Mouse (Mus musculus): ENCODE data around the gene Acr. TPM values are rescaled to one million over a fixed set of nuclear protein-coding genes. Genes with fewer than 3 reads are reported as not detected.

Acr gene
- polyA plus RNA-seq, 1 experiment = not detected

GRCm38 (mm10) chr15:89585101-89585500, 17.0 kb downstream of the Acr start:
- no peaks in the 10 kb centered on the region for H3K79me3 ChIP-seq (ENCODE audit: low read depth)
- no peak overlapping the region for H3K4me3 ChIP-seq (ENCODE audit: insufficient read depth, poor library complexity, severe bottlenecking)
- no peaks in the 10 kb centered on the region for H3K27me3 ChIP-seq (ENCODE audit: control insufficient read depth, insufficient read depth, insufficient read length)
- no peak overlapping the region for H3ac ChIP-seq (ENCODE audit: control insufficient read depth, insufficient read length, low read depth)
- H3K36me3 ChIP-seq (ENCODE audit: control insufficient read depth, insufficient read depth) = no peaks in the 10 kb centered on the region
- peaks cover 8% of the 10 kb centered on the region for H3K79me2 ChIP-seq (ENCODE audit: control insufficient read depth, insufficient read depth)
- TF ChIP-seq MAX (IDR thresholded peaks at IDR 0.05) = no peak
- no peak for TF ChIP-seq USF1 (IDR thresholded peaks at IDR 0.05; ENCODE audit: low read depth)
- no peak for TF ChIP-seq CTCF (IDR thresholded peaks at IDR 0.05; ENCODE audit: control insufficient read depth, insufficient read depth, insufficient read length)

- no peak overlapping the region for H3ac ChIP-seq (ENCODE audit: control insufficient read depth, insufficient read length, low read depth)
- H3K79me2 ChIP-seq (ENCODE audit: control insufficient read depth, insufficient read depth) = peaks cover 14% of the 10 kb centered on the region
- H3K4me3 ChIP-seq (ENCODE audit: insufficient read depth, poor library complexity, severe bottlenecking) = no peak overlapping the region
- no peaks in the 10 kb centered on the region for H3K36me3 ChIP-seq (ENCODE audit: control insufficient read depth, insufficient read depth)
- H3K27me3 ChIP-seq (ENCODE audit: control insufficient read depth, insufficient read depth, insufficient read length) = no peaks in the 10 kb centered on the region
- TF ChIP-seq USF1 (IDR thresholded peaks at IDR 0.05; ENCODE audit: low read depth) = no peak
- no peak for TF ChIP-seq CEBPB (IDR thresholded peaks at IDR 0.05; ENCODE audit: low read depth)
- no peak for TF ChIP-seq MYOD1 (IDR thresholded peaks at IDR 0.05; ENCODE audit: control insufficient read depth, insufficient read length, low read depth)
- TF ChIP-seq MYOG (IDR thresholded peaks at IDR 0.05; ENCODE audit: control insufficient read depth, extremely low read depth, insufficient read length) = no peak
- no peak for TF ChIP-seq CTCF (IDR thresholded peaks at IDR 0.05; ENCODE audit: control insufficient read depth, insufficient read depth, insufficient read length)
- TF ChIP-seq FOSL1 (IDR thresholded peaks at IDR 0.05; ENCODE audit: insufficient read depth, low read length, poor library complexity, severe bottlenecking) = no peak
- TF ChIP-seq MAX (IDR thresholded peaks at IDR 0.05) = no peak
- H3K79me3 ChIP-seq (ENCODE audit: low read depth) = no peaks in the 10 kb centered on the region
Measured at GRCm38 (mm10) chr15:89585631-89586030, 17.5 kb downstream of the Acr start.

- TF ChIP-seq MYOG (IDR thresholded peaks at IDR 0.05; ENCODE audit: control insufficient read depth, extremely low read depth, insufficient read length) (no peak), CEBPB (IDR thresholded peaks at IDR 0.05; ENCODE audit: low read depth) (no peak), MAX (IDR thresholded peaks at IDR 0.05) (no peak), MYOD1 (IDR thresholded peaks at IDR 0.05; ENCODE audit: control insufficient read depth, insufficient read length, low read depth) (no peak), USF1 (IDR thresholded peaks at IDR 0.05; ENCODE audit: low read depth) (no peak), CTCF (IDR thresholded peaks at IDR 0.05; ENCODE audit: control insufficient read depth, insufficient read depth, insufficient read length) (no peak), FOSL1 (IDR thresholded peaks at IDR 0.05; ENCODE audit: insufficient read depth, low read length, poor library complexity, severe bottlenecking) (no peak)
- H3K79me3 ChIP-seq (ENCODE audit: low read depth) = no peaks in the 10 kb centered on the region
- H3K27me3 ChIP-seq (ENCODE audit: control insufficient read depth, insufficient read depth, insufficient read length) = no peaks in the 10 kb centered on the region
- H3K4me3 ChIP-seq (ENCODE audit: insufficient read depth, poor library complexity, severe bottlenecking) = no peak overlapping the region
- H3K79me2 ChIP-seq (ENCODE audit: control insufficient read depth, insufficient read depth) = peaks cover 23% of the 10 kb centered on the region
- H3K36me3 ChIP-seq (ENCODE audit: control insufficient read depth, insufficient read depth) = no peaks in the 10 kb centered on the region
- no peak overlapping the region for H3ac ChIP-seq (ENCODE audit: control insufficient read depth, insufficient read length, low read depth)
Measured at GRCm38 (mm10) chr15:89589146-89589545, 21.0 kb downstream of the Acr start.

- H3K4me3 ChIP-seq (ENCODE audit: insufficient read depth, poor library complexity, severe bottlenecking) = peak overlapping the region; percentile 95
- H3K36me3 ChIP-seq (ENCODE audit: control insufficient read depth, insufficient read depth) = no peaks in the 10 kb centered on the region
- TF ChIP-seq MYOG (IDR thresholded peaks at IDR 0.05; ENCODE audit: control insufficient read depth, extremely low read depth, insufficient read length) (no peak), FOSL1 (IDR thresholded peaks at IDR 0.05; ENCODE audit: insufficient read depth, low read length, poor library complexity, severe bottlenecking) (no peak), CTCF (IDR thresholded peaks at IDR 0.05; ENCODE audit: control insufficient read depth, insufficient read depth, insufficient read length) (no peak), MYOD1 (IDR thresholded peaks at IDR 0.05; ENCODE audit: control insufficient read depth, insufficient read length, low read depth) (no peak), MAX (IDR thresholded peaks at IDR 0.05) (no peak)
- peaks cover 23% of the 10 kb centered on the region for H3K79me2 ChIP-seq (ENCODE audit: control insufficient read depth, insufficient read depth)
- H3K79me3 ChIP-seq (ENCODE audit: low read depth) = no peaks in the 10 kb centered on the region
- peak overlapping the region; percentile 58 for H3ac ChIP-seq (ENCODE audit: control insufficient read depth, insufficient read length, low read depth)
- peaks cover 4% of the 10 kb centered on the region for H3K27me3 ChIP-seq (ENCODE audit: control insufficient read depth, insufficient read depth, insufficient read length)
Measured at GRCm38 (mm10) chr15:89591317-89591716, 23.2 kb downstream of the Acr start.

- Histone ChIP-seq H3K79me3 (ENCODE audit: low read depth) (no peaks in the 10 kb centered on the region), H3K4me3 (ENCODE audit: insufficient read depth, poor library complexity, severe bottlenecking) (peak within 1 kb of the TSS; percentile 95), H3K36me3 (ENCODE audit: control insufficient read depth, insufficient read depth) (no peaks in the 10 kb centered on the region), H3ac (ENCODE audit: control insufficient read depth, insufficient read length, low read depth) (peak within 1 kb of the TSS; percentile 58), H3K79me2 (ENCODE audit: control insufficient read depth, insufficient read depth) (peaks cover 23% of the 10 kb centered on the region), H3K27me3 (ENCODE audit: control insufficient read depth, insufficient read depth, insufficient read length) (peaks cover 4% of the 10 kb centered on the region)
- TF ChIP-seq USF1 (IDR thresholded peaks at IDR 0.05; ENCODE audit: low read depth) = no peak
- TF ChIP-seq MAX (IDR thresholded peaks at IDR 0.05) = peak; percentile 100
- TF ChIP-seq CTCF (IDR thresholded peaks at IDR 0.05; ENCODE audit: control insufficient read depth, insufficient read depth, insufficient read length) = no peak
- TF ChIP-seq MYOD1 (IDR thresholded peaks at IDR 0.05; ENCODE audit: control insufficient read depth, insufficient read length, low read depth) = peak; percentile 55
Measured at GRCm38 (mm10) chr15:89591723-89592455, 23.8 kb downstream of the Acr start, which contains the start of gene Rabl2. Gene Rabl2 (minus strand): TSS chr15:89591923.

GRCm38 (mm10) chr15:89592548-89592947, 24.4 kb downstream of the Acr start:
- no peak overlapping the region for H3K4me3 ChIP-seq (ENCODE audit: insufficient read depth, poor library complexity, severe bottlenecking)
- TF ChIP-seq USF1 (IDR thresholded peaks at IDR 0.05; ENCODE audit: low read depth) = no peak
- no peak for TF ChIP-seq CTCF (IDR thresholded peaks at IDR 0.05; ENCODE audit: control insufficient read depth, insufficient read depth, insufficient read length)
- TF ChIP-seq FOSL1 (IDR thresholded peaks at IDR 0.05; ENCODE audit: insufficient read depth, low read length, poor library complexity, severe bottlenecking) = no peak
- TF ChIP-seq MYOD1 (IDR thresholded peaks at IDR 0.05; ENCODE audit: control insufficient read depth, insufficient read length, low read depth) = no peak
- no peak for TF ChIP-seq MAX (IDR thresholded peaks at IDR 0.05)
- TF ChIP-seq CEBPB (IDR thresholded peaks at IDR 0.05; ENCODE audit: low read depth) = no peak
- TF ChIP-seq MYOG (IDR thresholded peaks at IDR 0.05; ENCODE audit: control insufficient read depth, extremely low read depth, insufficient read length) = no peak

More at GRCm38 (mm10) chr15:89592548-89592947, 24.4 kb downstream of the Acr start:
- H3K79me3 ChIP-seq (ENCODE audit: low read depth) = no peaks in the 10 kb centered on the region
- H3ac ChIP-seq (ENCODE audit: control insufficient read depth, insufficient read length, low read depth) = no peak overlapping the region
- H3K36me3 ChIP-seq (ENCODE audit: control insufficient read depth, insufficient read depth) = no peaks in the 10 kb centered on the region
- peaks cover 23% of the 10 kb centered on the region for H3K79me2 ChIP-seq (ENCODE audit: control insufficient read depth, insufficient read depth)
- H3K27me3 ChIP-seq (ENCODE audit: control insufficient read depth, insufficient read depth, insufficient read length) = peaks cover 4% of the 10 kb centered on the region
